Mouse (Mus musculus): ENCODE data around the gene Fryl.

- TF ChIP-seq POLR2A (IDR thresholded peaks at IDR 0.05; ENCODE audit: control insufficient read depth, extremely low read depth, insufficient read depth, low read length, poor library complexity) (no peak), CTCF (IDR thresholded peaks at IDR 0.05; ENCODE audit: borderline replicate concordance, control insufficient read depth, extremely low read depth, insufficient read depth, low read length, poor library complexity) (no peak)
Observed at GRCm38 (mm10) chr5:73014745-73015144, 241.7 kb downstream of the Fryl start.
